Mouse (Mus musculus): Measurements from ENCODE around the gene Gpx4. TPM values are rescaled to one million over a fixed set of nuclear protein-coding genes. Genes with fewer than 3 reads are reported as not detected.
"Not testable (repeated sequence)": the region's sequence is repeated elsewhere in the genome, so short reads cannot be mapped to it uniquely, and the experiment has no call there.

Gpx4 gene
- polyA plus RNA-seq, 1 experiment from 2014 or later = 640 TPM

DNA sequence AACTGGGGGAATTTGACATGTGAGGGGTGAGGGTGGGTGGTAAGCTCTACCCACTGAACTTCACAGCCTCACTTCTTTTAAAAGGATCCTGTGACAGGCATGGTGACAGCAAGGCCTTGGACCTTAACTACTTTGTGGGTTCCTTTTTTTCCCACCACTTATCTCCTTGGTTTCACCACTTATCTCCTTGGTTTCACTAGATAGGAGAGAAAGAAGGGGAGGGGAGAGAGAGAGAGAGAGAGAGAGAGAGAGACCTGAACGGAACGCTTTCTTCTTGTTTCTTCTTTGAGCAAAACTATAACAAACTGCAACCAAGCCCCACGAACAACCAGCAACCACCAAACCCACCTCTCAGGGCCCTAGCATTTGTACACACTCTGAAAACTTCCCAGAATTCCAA is 1.9 kb downstream of the Gpx4 start:
- DNase-seq (ENCODE audit: low spot score) = no peak

DNA sequence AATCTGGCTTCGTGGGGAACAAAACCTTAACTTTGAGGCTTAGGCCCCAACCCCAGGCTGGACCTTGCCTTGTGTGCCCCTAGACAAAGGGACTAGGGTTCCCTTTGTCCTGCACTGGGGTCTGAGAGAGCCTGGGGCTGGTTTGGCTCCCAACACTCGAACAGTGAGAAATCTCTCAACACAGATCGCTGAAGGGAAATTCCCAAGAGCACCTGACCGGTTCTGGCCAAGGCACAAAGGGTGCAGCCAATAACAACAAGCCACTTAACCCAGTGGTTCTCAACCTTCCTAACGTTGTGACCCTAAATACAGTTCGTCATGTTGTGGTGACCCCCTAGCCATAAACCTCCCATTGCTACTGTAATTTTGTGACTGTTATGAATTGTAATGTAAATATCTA is 3.3 kb downstream of the Gpx4 start:
- no peak for DNase-seq (ENCODE audit: low spot score)

DNA sequence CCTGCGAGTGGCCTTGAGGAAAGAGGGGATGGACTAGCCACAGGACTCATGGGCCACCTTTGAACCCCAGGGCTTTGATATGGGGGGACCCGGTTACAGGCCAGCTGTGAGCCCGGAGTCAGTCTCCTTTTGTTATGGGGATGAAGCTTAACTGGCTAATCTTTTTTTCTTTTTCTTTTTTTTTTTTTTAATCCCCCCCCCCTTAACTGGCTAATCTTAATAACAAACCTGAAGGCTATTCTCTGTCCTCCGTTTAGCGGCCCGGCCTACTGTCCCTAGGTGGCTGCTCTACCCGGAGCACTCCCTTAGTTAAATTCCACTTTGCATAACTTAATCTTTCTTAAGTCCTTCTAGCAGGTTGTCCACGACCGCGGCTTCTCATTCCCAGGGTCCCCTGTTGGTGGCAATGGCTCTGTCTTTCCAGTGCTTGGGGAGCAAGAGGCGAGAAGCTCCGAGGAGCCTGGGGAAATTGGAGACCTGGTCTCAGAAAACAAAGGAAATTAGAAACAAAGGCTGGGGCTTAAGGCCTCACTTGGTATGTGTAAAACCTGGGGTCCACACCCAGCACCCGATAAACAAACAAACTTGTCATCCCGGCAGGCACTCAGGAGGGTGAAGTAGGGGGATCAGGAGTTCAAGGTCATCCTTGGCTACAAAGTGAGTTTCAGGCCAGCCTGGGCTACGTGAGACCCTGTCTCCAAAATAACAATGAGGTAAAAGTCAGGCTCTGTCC is 4.1 kb downstream of the Gpx4 start:
- DNase-seq (ENCODE audit: low spot score) = no peak

DNA sequence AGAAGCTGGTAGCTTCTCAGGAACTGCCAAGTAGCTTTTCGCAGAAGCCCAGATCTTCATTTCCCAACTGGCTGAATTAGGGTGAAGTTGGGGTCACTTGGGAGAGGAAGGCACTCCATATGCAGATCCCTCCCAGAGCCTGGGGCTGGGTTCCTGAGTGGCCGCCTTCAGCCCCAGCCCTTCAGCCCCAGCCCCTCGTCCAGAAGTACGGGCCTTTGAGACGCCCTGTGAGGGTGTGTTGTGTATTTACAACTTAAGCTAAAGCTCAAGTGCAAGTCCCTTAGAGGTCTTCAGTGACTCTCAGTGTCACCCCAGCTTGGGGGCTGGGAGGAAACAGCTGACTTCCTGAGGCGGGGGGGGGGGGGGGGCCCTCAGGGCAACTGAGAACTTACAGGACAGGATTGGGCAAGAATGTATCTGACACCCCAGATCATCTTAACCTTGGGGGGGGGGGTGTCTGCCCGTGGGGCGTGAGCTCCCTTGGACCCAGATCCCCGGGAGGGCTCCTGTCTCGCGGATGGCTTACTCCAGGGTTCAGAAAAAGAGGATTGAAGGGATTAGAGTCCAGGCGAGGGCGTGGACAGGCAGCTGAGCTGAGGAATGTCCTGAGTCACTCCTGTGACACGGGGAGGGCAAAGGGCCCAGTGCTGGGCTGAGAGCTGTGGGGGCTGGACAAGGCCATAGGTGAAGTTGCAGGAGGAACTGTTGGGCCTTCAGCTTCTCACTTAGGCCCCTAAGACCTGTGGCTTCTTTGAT is 4.8 kb downstream of the Gpx4 start:
- peak; percentile 74 for DNase-seq (ENCODE audit: low spot score)

DNA sequence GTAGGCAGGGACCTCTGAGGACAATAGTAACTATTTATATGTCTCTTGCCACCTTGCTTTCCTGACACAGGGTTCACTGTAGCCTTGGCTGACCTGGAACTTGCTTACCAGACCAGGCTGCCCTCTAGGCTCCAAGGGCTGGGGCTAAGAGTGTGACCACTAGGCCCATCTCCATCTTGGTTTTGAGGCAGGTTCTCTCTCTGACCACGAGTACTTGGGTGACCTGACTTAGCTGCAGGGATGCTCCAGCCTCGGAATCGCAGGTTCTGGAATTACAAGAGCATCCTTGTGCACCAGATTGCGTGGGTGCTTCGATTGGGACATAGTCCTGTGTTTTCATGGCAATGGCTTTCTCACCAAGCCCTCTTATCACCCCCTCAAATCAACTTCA is 5.4 kb downstream of the Gpx4 start:
- no peak for DNase-seq (ENCODE audit: low spot score)

DNA sequence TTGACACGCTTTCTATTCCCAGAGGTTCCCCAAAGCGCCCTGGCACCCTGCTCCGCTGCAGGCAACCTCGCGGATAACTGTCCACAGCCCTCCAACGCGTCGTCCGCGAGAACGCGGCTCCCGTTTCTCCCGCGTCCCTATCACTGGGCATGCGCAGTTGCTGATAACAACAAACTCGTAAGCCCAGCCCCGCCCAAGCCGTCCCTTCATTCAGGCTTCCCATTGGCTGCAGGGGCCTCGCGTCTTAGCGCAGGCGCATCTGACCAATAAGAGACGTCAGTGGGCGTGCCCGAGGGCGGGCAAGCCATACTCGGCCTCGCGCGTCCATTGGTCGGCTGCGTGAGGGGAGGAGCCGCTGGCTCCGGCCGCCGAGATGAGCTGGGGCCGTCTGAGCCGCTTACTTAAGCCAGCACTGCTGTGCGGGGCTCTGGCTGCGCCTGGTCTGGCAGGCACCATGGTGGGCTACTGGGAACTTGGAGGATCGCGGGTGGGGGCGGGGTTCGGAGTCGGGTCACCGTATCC is 6.4 kb downstream of the Gpx4 start:
- DNase-seq (ENCODE audit: low spot score) = peak; percentile 100

DNA sequence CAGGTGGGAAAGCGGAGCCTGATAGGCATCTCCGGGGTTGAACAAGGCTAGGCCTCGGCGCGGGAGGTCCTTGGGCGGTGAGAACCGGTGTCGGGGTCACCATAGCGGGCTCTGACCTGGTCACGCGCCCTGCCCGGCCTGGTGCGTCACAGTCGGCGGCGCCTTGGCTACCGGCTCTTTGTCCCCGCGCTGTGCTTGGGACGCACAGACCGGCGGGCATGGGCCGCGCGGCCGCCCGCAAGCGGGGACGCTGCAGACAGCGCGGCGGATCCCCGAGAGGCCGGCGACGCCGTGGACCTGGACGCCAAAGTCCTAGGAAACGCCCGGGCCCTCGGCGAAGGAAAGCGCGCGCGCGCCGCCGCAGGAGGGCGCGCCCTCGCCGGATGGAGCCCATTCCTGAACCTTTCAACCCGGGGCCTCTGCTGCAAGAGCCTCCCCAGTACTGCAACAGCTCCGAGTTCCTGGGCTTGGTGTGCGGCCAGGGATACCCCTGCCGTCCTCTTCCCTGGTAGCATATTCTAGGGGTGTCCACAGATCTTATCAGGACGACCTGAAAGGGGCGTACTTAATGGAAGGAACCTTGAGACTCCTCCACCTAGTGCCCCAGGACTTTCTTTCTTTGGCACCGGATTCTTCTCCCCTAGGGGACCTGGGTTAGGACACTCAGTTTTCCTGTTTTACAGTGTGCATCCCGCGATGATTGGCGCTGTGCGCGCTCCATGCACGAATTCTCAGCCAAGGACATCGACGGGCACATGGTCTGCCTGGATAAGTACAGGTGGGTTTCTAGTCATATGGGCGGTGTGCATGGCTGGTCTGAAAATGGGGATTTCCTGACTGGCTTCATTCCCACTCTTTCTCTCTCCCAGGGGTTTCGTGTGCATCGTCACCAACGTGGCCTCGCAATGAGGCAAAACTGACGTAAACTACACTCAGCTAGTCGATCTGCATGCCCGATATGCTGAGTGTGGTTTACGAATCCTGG is 7.2 kb downstream of the Gpx4 start:
- peak; percentile 67 for DNase-seq (ENCODE audit: low spot score)

DNA sequence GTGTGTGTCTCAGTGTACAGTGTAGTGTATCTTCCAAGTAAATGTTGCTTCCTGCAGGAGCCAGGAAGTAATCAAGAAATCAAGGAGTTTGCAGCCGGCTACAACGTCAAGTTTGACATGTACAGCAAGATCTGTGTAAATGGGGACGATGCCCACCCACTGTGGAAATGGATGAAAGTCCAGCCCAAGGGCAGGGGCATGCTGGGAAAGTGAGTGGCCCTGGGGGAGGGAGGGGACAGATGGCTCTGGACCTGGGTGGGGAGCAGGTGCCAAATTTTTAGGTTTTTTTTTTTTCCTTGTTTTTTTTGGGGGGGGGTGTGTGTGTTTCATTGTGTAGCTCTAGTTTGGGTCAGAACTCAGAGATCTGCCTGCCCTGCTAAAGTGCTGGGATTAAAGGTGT is 7.9 kb downstream of the Gpx4 start:
- DNase-seq (ENCODE audit: low spot score) = not testable (repeated sequence)

DNA sequence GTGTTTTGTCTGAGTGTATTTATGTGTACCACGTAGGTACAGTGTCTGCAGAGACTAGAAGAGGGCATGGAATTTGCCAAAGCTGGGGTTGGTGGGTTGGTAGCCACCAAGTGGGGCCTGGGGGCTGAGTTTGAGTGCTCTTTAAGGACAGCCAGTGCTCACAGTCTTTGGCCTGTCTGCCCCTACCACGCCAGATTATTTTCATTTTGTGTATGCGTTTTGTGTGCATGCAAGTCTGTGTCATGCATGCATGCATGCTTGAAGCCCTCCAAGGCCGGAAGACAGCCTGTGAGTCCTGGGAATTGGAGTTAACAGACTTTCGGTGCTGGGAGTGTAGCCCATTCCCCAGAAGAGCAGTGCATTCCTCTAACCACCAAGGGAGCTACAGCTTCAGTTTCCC is 8.4 kb downstream of the Gpx4 start:
- DNase-seq (ENCODE audit: low spot score) = no peak

DNA sequence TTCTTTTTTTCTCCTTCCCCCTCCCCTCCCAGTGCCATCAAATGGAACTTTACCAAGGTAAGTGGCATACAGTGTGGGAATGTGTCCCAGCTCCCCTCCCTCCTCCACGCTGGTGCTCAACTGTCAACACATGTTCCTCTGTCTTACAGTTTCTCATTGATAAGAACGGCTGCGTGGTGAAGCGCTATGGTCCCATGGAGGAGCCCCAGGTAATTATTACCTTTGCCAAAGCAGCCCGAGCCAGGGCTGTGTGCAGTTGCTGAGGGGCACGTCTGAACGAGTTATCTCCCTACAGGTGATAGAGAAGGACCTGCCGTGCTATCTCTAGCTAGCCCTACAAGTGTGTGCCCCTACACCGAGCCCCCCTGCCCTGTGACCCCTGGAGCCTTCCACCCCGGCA is 8.9 kb downstream of the Gpx4 start:
- no peak for DNase-seq (ENCODE audit: low spot score)

DNA sequence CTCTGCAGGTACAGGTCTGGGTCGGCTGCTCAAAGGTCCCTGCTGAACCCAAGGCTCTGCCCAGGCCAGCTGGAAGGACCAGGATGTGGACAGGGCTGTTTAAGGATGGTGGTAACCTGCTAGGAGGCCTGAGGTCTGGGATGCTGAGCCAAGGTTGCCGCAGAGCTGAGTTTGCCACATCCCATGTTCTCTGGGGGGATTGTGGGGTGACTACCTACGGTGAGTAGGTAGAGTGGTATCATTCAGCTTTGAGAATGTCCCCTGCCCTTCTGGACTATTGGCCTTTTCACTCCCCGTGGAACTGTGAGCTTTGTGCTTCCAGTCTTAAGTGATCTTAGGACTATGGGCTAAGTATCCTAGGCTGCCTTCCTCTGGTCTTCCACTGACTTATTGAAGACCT is 9.5 kb downstream of the Gpx4 start:
- DNase-seq (ENCODE audit: low spot score) = no peak

DNA sequence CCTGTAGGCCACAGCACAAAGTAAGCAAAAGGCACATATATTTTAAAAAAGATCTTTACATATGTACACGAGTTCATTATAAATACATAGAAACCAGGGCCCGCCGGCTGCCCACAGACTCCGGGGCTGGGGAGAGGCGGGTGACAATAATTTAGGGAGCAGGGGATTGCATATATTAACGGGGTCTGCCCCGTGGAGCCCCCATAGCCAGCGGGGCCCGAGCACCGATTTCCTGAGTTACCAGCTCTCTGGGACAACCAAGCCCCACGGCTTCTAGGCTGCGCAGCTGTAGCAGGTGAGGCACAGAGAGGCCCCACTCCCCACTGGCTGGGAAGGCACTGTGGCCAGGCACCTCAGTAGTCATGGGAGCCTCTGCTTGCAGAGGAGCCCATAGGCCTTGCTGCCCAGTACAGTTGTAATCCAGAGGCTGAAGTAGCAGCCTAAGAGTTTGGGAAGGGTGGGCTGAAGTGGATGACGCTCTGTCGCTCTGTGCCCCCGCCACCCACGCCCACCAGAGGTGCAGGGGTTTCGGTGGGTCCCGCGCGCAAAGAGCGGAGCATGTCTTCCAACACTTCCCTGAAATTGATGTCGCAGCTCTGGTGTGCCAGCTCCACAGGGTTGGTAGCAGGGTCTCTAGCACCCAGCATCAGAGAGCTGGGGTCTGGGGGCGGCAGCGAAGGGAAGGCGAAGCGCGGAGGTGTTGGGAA is 10.2 kb downstream of the Gpx4 start:
- no peak for DNase-seq (ENCODE audit: low spot score)

DNA sequence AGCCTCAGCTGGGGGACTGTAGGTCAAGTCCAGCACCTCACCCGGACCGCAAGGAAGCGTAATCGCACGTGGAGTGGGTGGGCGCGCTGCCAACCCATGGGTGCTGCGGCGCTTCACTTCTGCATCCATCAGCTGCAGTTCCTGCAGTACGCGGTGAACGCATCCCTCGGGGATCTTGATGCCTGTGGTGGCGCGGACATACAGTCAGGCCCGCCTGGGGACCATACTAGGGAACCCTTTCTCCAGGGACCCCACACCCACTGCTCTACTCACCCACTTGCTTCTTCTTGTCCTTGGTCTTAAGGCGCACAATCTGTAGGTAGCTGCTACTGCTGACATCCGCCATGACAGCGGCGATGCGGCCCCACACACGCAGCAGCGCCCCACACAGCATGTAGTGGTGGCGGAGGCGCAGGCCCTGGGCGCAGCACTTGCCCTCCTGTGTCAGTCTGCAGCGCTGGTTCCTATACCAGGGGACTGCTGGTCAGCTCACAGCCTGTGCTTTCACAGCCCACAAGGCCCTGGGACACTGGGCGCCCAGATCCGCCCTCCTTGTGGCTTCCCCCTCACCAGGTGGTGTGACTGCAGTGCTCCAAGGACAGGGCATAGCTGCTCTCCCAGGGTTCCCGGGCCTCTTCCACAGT is 10.8 kb downstream of the Gpx4 start:
- no peak for DNase-seq (ENCODE audit: low spot score)

DNA sequence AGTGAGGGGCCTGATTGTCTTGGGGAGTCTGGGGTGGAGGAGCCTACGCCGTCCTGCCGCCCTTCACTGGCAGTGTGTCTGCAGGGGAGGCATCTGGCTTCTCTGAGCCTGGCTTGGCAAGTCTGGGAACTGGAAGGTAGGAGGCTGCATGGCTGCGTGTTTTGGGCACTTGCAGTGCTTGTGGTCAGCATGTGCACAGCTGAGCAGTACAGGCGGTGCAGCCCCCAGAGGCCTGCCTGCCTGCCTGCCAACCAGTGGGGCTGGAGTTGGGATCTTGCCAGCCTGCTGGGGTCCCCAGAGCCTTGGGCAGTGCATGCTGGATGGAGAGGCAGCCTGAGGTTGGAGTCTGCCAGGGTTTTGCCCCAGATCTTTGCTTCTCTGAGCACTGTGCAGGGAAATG is 16.1 kb downstream of the Gpx4 start:
- DNase-seq (ENCODE audit: low spot score) = no peak

DNA sequence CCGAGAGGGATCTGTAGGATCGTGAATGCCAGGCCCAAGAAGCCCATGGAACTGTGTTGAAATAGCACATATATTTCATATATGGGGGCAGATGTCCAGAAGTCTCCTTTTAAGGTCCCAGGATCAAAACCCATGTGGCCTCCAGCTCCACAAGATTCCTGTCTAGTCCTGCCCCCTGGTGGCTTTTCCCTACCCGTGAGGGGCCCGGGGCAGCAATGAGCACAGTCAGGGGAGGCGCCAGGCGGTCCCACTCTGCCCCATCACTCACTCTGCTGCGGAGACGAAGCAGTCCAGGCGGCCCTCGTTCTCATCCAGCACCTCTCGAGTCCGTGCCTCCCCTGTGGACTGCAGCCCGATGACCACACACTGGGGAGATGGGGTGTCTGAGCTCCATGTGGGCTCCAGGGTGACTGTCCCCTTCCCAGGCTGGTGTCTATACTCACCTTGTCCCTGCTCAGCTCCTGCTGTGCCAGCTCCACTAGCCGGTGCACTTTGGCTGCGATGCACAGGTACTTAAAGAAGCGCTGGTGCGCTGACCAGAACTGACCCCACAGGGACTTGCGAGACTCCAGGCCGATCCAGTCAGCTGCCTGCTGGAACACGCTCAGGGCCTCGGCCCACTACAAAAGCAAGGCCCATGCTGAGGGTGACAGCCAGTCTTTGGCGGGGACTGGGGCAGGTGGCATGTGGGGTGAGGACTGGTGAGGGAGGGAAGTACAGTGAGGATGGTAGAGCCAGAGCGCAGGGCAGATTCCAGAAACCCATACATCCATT is 17.1 kb downstream of the Gpx4 start:
- DNase-seq (ENCODE audit: low spot score) = peak; percentile 24

DNA sequence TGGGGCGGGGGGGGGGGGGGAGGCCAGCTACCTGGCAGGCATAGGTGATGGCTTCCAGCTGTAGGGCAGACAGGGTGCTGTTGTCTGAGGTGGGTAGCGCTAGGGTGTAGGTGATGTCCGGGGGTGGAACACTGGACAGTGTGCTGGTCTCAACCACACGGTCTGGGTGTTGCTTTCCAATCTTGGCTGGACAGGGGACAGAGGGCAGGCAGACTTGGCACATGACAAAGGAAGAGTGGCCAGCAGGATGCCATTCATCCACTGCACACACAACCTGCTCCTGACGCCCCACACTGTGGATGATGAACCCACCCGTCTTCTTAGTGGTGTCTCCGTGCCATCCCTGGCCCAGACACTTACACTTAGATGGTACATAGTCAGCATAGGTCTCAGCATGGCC is 22.3 kb downstream of the Gpx4 start:
- no peak for DNase-seq (ENCODE audit: low spot score)

DNA sequence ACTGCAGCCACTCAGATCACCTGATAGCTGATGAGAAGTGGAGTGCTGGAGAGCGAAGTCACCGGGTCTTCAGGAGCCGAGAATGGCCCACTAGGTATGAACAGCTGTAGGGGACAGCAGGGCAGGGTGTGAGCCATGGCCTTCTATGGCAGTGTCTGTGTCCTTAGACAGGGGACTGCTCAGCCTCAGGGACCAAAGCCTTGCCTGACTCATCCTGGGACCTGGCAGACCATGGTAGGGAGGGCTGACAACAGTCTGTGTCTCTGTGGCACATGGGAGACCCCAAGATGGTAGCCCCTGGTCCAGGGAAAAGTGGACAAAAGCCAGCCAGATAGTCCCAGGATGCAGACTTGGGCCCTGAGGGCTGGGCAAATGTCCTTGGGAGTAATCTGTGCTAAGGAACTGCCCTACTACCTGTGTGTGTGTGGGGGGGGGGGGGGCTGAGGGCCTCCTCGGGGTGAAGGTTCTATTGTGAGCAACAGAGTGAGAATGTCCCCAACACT is 23.0 kb downstream of the Gpx4 start:
- DNase-seq (ENCODE audit: low spot score) = no peak

DNA sequence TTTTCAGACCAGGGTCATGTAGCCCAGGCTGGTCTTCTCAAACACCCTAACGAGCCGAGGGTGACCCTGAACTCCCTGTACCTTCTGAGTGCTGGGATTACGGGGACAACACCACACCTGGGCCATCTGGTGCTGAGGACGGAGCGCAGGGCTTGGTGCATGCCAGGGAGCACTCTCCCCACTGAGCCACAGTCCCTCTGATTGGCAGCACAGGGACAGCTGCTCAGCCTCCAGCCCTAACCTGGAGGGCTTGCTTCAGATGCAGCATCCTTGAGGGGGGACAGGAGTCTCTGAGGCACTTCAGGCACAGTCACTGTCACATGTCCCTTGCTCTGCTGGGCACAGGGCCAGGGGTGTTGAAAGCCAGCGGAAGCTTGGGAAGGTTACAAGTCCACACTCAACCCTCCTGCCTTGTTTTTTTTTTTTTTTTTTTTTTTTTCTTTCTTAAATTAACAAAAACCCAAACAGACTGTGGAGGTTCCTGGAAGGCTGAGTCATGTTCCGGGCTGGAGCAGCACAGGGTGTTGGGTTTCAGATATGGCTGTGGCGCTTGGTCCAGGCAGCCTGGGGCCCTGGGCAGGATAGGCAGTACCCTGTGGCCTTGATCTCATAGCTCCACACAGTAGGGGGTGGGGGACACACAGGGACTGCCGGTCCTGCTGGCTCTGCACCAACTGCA is 24.0 kb downstream of the Gpx4 start:
- DNase-seq (ENCODE audit: low spot score) = no peak

DNA sequence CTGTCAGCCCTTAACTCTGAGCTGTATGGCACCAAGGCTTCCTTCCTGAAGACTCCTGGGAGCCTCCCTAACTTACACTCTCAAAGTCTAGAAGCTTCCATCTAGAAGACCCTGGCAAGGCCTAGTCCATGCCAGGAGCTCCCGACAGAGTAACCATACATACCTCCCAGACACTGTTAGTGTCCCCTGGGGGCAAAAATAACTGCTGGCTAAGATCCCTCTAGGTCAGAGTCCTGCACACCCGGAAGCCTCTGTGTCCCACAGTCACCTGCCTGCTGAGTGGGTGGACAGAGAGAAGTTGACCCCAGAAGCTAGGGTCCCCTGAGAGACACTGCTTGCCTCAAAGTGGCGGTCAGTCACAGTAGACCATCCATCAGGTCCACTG is 24.5 kb downstream of the Gpx4 start:
- no peak for DNase-seq (ENCODE audit: low spot score)

Data from thymus, postnatal 0 days (tissue).